Mouse (Mus musculus) ES-CJ7 (cell line): ENCODE measurements around the gene Psma1.
A peak's percentile ranks its signal among the peaks of the same experiment; 100 is the strongest.

Source experiments
- DNase-seq: peaks from one replicate; pipeline ENCODE4 v3.0.0; 2011; ENCODE audit warnings: low read depth, low spot score

The Psma1 gene

GRCm38 (mm10) chr7:114276005-114276752 lies at the start of gene Psma1:
TSS of gene Psma1 (minus strand) at chr7:114276118.
- DNase-seq: peak; percentile 99

- no peak for DNase-seq
Observed at GRCm38 (mm10) chr7:114323527-114323926, 47.6 kb upstream of the Psma1 start.

- DNase-seq: no peak
Observed at GRCm38 (mm10) chr7:114322531-114323441, 46.9 kb upstream of the Psma1 start.

- no peak for DNase-seq
Observed at GRCm38 (mm10) chr7:114321694-114322372, 45.9 kb upstream of the Psma1 start.

- DNase-seq: no peak
Observed at GRCm38 (mm10) chr7:114317896-114318295, 42.0 kb upstream of the Psma1 start.

- peak; percentile 15 for DNase-seq
Observed at GRCm38 (mm10) chr7:114317389-114317792, 41.5 kb upstream of the Psma1 start.

GRCm38 (mm10) chr7:114316361-114316871 lies 40.5 kb upstream of the Psma1 start:
- no peak for DNase-seq

- no peak for DNase-seq
Observed at GRCm38 (mm10) chr7:114311209-114311608, 35.3 kb upstream of the Psma1 start.

GRCm38 (mm10) chr7:114309020-114309419 lies 33.1 kb upstream of the Psma1 start:
- no peak for DNase-seq

GRCm38 (mm10) chr7:114301293-114301782 lies 25.4 kb upstream of the Psma1 start:
- DNase-seq: no peak

GRCm38 (mm10) chr7:114300782-114301181 lies 24.9 kb upstream of the Psma1 start:
- DNase-seq: no peak

- DNase-seq: no peak
Observed at GRCm38 (mm10) chr7:114299247-114299646, 23.3 kb upstream of the Psma1 start.

GRCm38 (mm10) chr7:114294698-114295097 lies 18.8 kb upstream of the Psma1 start:
- no peak for DNase-seq

- no peak for DNase-seq
Observed at GRCm38 (mm10) chr7:114293903-114294302, 18.0 kb upstream of the Psma1 start.

- DNase-seq: no peak
Observed at GRCm38 (mm10) chr7:114292501-114292971, 16.6 kb upstream of the Psma1 start.

GRCm38 (mm10) chr7:114291461-114292335 lies 15.8 kb upstream of the Psma1 start:
- no peak for DNase-seq

GRCm38 (mm10) chr7:114290078-114290506 lies 14.2 kb upstream of the Psma1 start:
- DNase-seq: no peak

- no peak for DNase-seq
Observed at GRCm38 (mm10) chr7:114284296-114284910, 8.5 kb upstream of the Psma1 start.

GRCm38 (mm10) chr7:114283006-114283405 lies 7.1 kb upstream of the Psma1 start:
- no peak for DNase-seq

- peak; percentile 79 for DNase-seq
Observed at GRCm38 (mm10) chr7:114281671-114282070, 5.8 kb upstream of the Psma1 start.
